Mouse (Mus musculus) kidney, postnatal 0 days (tissue): ENCODE data around the gene Clnk. TPM values are rescaled to one million over a fixed set of nuclear protein-coding genes. Genes with fewer than 3 reads are reported as not detected.

Experiments used
- ATAC-seq: fragments of 200-750 bp; cut with Nextera tagmentation; replicated peaks from 2 replicates; pipeline ENCODE4 v1.8.0; 2017; ENCODE audit warnings: low read depth, moderate number of reproducible peaks, moderate TSS enrichment, moderate library complexity; ENCODE audit not compliant: low FRiP score
- DNase-seq: peaks from one replicate; pipeline ENCODE4 v3.0.0-alpha.2; 2016; ENCODE audit warnings: low spot score
- H3K27ac ChIP-seq: fragments of 300-500 bp; sonication (generic); 2 replicates; pipeline ENCODE4 v1.5.1; 2014; ENCODE audit warnings: mild to moderate bottlenecking
- H3K27me3 ChIP-seq: fragments of 300-500 bp; sonication (generic); 2 replicates; pipeline ENCODE4 v1.6.1; 2014; ENCODE audit warnings: low read length, mixed read lengths; ENCODE audit not compliant: insufficient read depth
- H3K36me3 ChIP-seq: fragments of 300-500 bp; sonication (generic); 2 replicates; pipeline ENCODE4 v1.6.1; 2014; ENCODE audit warnings: low read length, mixed read lengths; ENCODE audit not compliant: insufficient read depth
- H3K4me1 ChIP-seq: fragments of 300-500 bp; sonication (generic); replicated peaks from 2 replicates; pipeline ENCODE4 v1.6.1; 2014; ENCODE audit warnings: antibody characterized with exemption, low read length, mixed read lengths; ENCODE audit not compliant: insufficient read depth
- H3K4me2 ChIP-seq: fragments of 300-500 bp; sonication (generic); 2 replicates; pipeline ENCODE4 v1.6.1; 2014; ENCODE audit warnings: mild to moderate bottlenecking, low read length, moderate library complexity, mixed read lengths
- H3K4me3 ChIP-seq: fragments of 300-500 bp; sonication (generic); replicated peaks from 2 replicates; pipeline ENCODE4 v1.5.1; 2014; ENCODE audit warnings: low read depth, low read length
- H3K9ac ChIP-seq: fragments of 300-500 bp; sonication (generic); 2 replicates; pipeline ENCODE4 v1.6.1; 2014; ENCODE audit warnings: low read depth, low read length
- H3K9me3 ChIP-seq: fragments of 300-500 bp; sonication (generic); replicated peaks from 2 replicates; pipeline ENCODE4 v1.6.1; 2016; ENCODE audit warnings: low read length, inconsistent platforms, mixed read lengths
- CTCF ChIP-seq: IDR thresholded peaks from 2 replicates; pipeline ENCODE4 v1.5.1; 2016; ENCODE audit warnings: antibody characterized with exemption, low read depth, mild to moderate bottlenecking, moderate library complexity
- WGBS: fragments of 180-500 bp; shearing (Covaris S2); extraction: QIAGEN DNeasy Blood & Tissue Kit; methylation state at CpG from one replicate; pipeline ENCODE4 v1.1.7; 2014; 5-methylcytosine and 5-hydroxymethylcytosine counted together
- polyA plus RNA-seq: library from polyadenylated mRNA; unstranded; fragments of >200 nt; fragmentation: Nextera tagmentation; extraction: Ambion mirVana; gene quantifications from 2 replicates; pipeline ENCODE4 v1.2.1, GENCODE M21; 2015

Clnk gene
- polyA plus RNA-seq, 1 experiment from 2014 or later: not detected

GRCm38 (mm10) chr5:38707364-38708075 is 169.1 kb downstream of the Clnk start:
- no peaks in the 10 kb centered on the region for H3K9me3 ChIP-seq
- H3K4me2 ChIP-seq: no peak overlapping the region
- 58% methylated on average over 7 of the region's 7 CpGs for WGBS
- no peaks in the 10 kb centered on the region for H3K4me1 ChIP-seq
- H3K27me3 ChIP-seq: no peaks in the 10 kb centered on the region
- no peak for TF ChIP-seq CTCF
- ATAC-seq (no peak), DNase-seq (no peak)
- no peak overlapping the region for H3K9ac ChIP-seq
- H3K4me3 ChIP-seq: no peak overlapping the region
- no peaks in the 10 kb centered on the region for H3K36me3 ChIP-seq
- no peak overlapping the region for H3K27ac ChIP-seq

- no peak overlapping the region for H3K4me2 ChIP-seq
- no peaks in the 10 kb centered on the region for H3K9me3 ChIP-seq
- no peak for TF ChIP-seq CTCF
- no peaks in the 10 kb centered on the region for H3K36me3 ChIP-seq
- H3K4me1 ChIP-seq: no peaks in the 10 kb centered on the region
- WGBS: 86% methylated on average over 6 of the region's 6 CpGs
- no peak overlapping the region for H3K9ac ChIP-seq
- no peak overlapping the region for H3K4me3 ChIP-seq
- ATAC-seq (no peak), DNase-seq (no peak)
- no peak overlapping the region for H3K27ac ChIP-seq
- no peaks in the 10 kb centered on the region for H3K27me3 ChIP-seq
Observed at GRCm38 (mm10) chr5:38702941-38703340, 173.7 kb downstream of the Clnk start.

- H3K9me3 ChIP-seq: no peaks in the 10 kb centered on the region
- H3K36me3 ChIP-seq: no peaks in the 10 kb centered on the region
- DNase-seq (no peak), ATAC-seq (no peak)
- H3K4me2 ChIP-seq: no peak overlapping the region
- H3K9ac ChIP-seq: no peak overlapping the region
- H3K27ac ChIP-seq: no peak overlapping the region
- no peak overlapping the region for H3K4me3 ChIP-seq
- TF ChIP-seq CTCF: no peak
- no peaks in the 10 kb centered on the region for H3K4me1 ChIP-seq
- 65% methylated on average over 2 of the region's 2 CpGs for WGBS
- no peaks in the 10 kb centered on the region for H3K27me3 ChIP-seq
Observed at GRCm38 (mm10) chr5:38702091-38702490, 174.5 kb downstream of the Clnk start.

- Histone ChIP-seq H3K9me3 (no peaks in the 10 kb centered on the region), H3K9ac (no peak overlapping the region), H3K27ac (no peak overlapping the region), H3K4me2 (no peak overlapping the region), H3K4me1 (no peaks in the 10 kb centered on the region), H3K27me3 (no peaks in the 10 kb centered on the region), H3K4me3 (no peak overlapping the region), H3K36me3 (no peaks in the 10 kb centered on the region)
- 71% methylated on average over 5 of the region's 5 CpGs for WGBS
- no peak for DNase-seq
- no peak for TF ChIP-seq CTCF
- no peak for ATAC-seq
Observed at GRCm38 (mm10) chr5:38698466-38698865, 178.1 kb downstream of the Clnk start.

GRCm38 (mm10) chr5:38698046-38698445 is 178.6 kb downstream of the Clnk start:
- 57% methylated on average over 3 of the region's 3 CpGs for WGBS
- DNase-seq (no peak), ATAC-seq (no peak)
- no peaks in the 10 kb centered on the region for H3K27me3 ChIP-seq
- H3K36me3 ChIP-seq: no peaks in the 10 kb centered on the region
- no peak for TF ChIP-seq CTCF
- H3K4me3 ChIP-seq: no peak overlapping the region
- H3K4me2 ChIP-seq: no peak overlapping the region
- H3K9me3 ChIP-seq: no peaks in the 10 kb centered on the region
- H3K4me1 ChIP-seq: no peaks in the 10 kb centered on the region
- H3K9ac ChIP-seq: no peak overlapping the region
- H3K27ac ChIP-seq: no peak overlapping the region

GRCm38 (mm10) chr5:38696616-38697375 is 179.8 kb downstream of the Clnk start:
- H3K4me2 ChIP-seq: no peak overlapping the region
- DNase-seq (no peak), ATAC-seq (no peak)
- H3K27me3 ChIP-seq: no peaks in the 10 kb centered on the region
- H3K9ac ChIP-seq: no peak overlapping the region
- 73% methylated on average over 8 of the region's 8 CpGs for WGBS
- TF ChIP-seq CTCF: no peak
- H3K9me3 ChIP-seq: no peaks in the 10 kb centered on the region
- no peaks in the 10 kb centered on the region for H3K4me1 ChIP-seq
- H3K36me3 ChIP-seq: no peaks in the 10 kb centered on the region
- no peak overlapping the region for H3K4me3 ChIP-seq
- no peak overlapping the region for H3K27ac ChIP-seq
